Mouse (Mus musculus) ES-CJ7 (cell line): ENCODE measurements around the gene 4632433K11Rik.
A peak's percentile ranks its signal among the peaks of the same experiment; 100 is the strongest.
"Not testable (repeated sequence)": the region's sequence is repeated elsewhere in the genome, so short reads cannot be mapped to it uniquely, and the experiment has no call there.

ENCODE experiments used
- DNase-seq: peaks from one replicate; pipeline ENCODE4 v3.0.0; 2011; ENCODE audit warnings: low read depth, low spot score

The 4632433K11Rik gene

GRCm38 (mm10) chr7:5056651-5057263, 22.8 kb downstream of the 4632433K11Rik start:
- DNase-seq = no peak

GRCm38 (mm10) chr7:5057381-5057780, 23.5 kb downstream of the 4632433K11Rik start:
- no peak for DNase-seq

GRCm38 (mm10) chr7:5057804-5058203, 23.9 kb downstream of the 4632433K11Rik start:
- DNase-seq = peak; percentile 71

GRCm38 (mm10) chr7:5058631-5059030, 24.7 kb downstream of the 4632433K11Rik start:
- no peak for DNase-seq

GRCm38 (mm10) chr7:5059421-5059820, 25.5 kb downstream of the 4632433K11Rik start:
- DNase-seq = no peak

GRCm38 (mm10) chr7:5060239-5060731, 26.4 kb downstream of the 4632433K11Rik start:
- DNase-seq = peak; percentile 88

- DNase-seq = peak; percentile 99
Observed at GRCm38 (mm10) chr7:5060944-5061773, 27.2 kb downstream of the 4632433K11Rik start.

GRCm38 (mm10) chr7:5061774-5062359, 27.9 kb downstream of the 4632433K11Rik start, which contains the start of gene U2af2:
TSS of gene U2af2 (plus strand) at chr7:5062143.
- DNase-seq = peak; percentile 87

GRCm38 (mm10) chr7:5062360-5063001, 28.6 kb downstream of the 4632433K11Rik start:
- peak; percentile 83 for DNase-seq

- no peak for DNase-seq
Observed at GRCm38 (mm10) chr7:5064886-5065285, 31.0 kb downstream of the 4632433K11Rik start.

- no peak for DNase-seq
Observed at GRCm38 (mm10) chr7:5073586-5073985, 39.7 kb downstream of the 4632433K11Rik start.

GRCm38 (mm10) chr7:5074984-5075383, 41.1 kb downstream of the 4632433K11Rik start:
- no peak for DNase-seq

- no peak for DNase-seq
Observed at GRCm38 (mm10) chr7:5076931-5077330, 43.0 kb downstream of the 4632433K11Rik start.

- not testable (repeated sequence) for DNase-seq
Observed at GRCm38 (mm10) chr7:5079365-5080009, 45.6 kb downstream of the 4632433K11Rik start.

- peak; percentile 94 for DNase-seq
Observed at GRCm38 (mm10) chr7:5080010-5080751, 46.3 kb downstream of the 4632433K11Rik start, which contains the start of gene Epn1. TSS of gene Epn1 (plus strand) at chr7:5080235.

- no peak for DNase-seq
Observed at GRCm38 (mm10) chr7:5080815-5081214, 46.9 kb downstream of the 4632433K11Rik start.

GRCm38 (mm10) chr7:5081241-5081640, 47.3 kb downstream of the 4632433K11Rik start:
- no peak for DNase-seq

GRCm38 (mm10) chr7:5081939-5082338, 48.0 kb downstream of the 4632433K11Rik start:
- DNase-seq = no peak

- DNase-seq = no peak
Observed at GRCm38 (mm10) chr7:5083325-5084105, 49.6 kb downstream of the 4632433K11Rik start.
